In genomic region chr4:93335118-93336003, GRCm38 (mm10) we compare ENCODE assay signal across 8 mouse cellular contexts. TPM values are rescaled to one million over a fixed set of nuclear protein-coding genes. Genes with fewer than 3 reads are reported as not detected.
DNase-seq lines count a peak whose midpoint lies in the region; ATAC-seq and TF ChIP-seq lines count a peak whose summit lies in the region.

TSS of gene Tusc1 (minus strand) at chr4:93335511.

- peak within 1 kb of the TSS; percentile 94 for H3K4me2 ChIP-seq in embryonic facial prominence, embryonic 14.5 days (ENCODE audit: low read depth, low read length)
- peak within 1 kb of the TSS; percentile 88 for H3K4me2 ChIP-seq in kidney, embryonic 14.5 days (replicated peaks; ENCODE audit: low read depth, low read length)
- peak within 1 kb of the TSS; percentile 87 for H3K4me2 ChIP-seq in limb, embryonic 14.5 days (replicated peaks; ENCODE audit: low read depth, low read length, severe bottlenecking)
- H3K4me2 ChIP-seq in midbrain, embryonic 16.5 days (ENCODE audit: low read length): peak within 1 kb of the TSS; percentile 95

- peak; percentile 89 for ATAC-seq in embryonic facial prominence, embryonic 14.5 days (ENCODE audit: low read depth)
- peak; percentile 90 for ATAC-seq in kidney, embryonic 14.5 days (ENCODE audit: low FRiP score, low TSS enrichment)
- ATAC-seq in limb, embryonic 14.5 days (ENCODE audit: low FRiP score, low read depth): peak; percentile 82
- peak; percentile 94 for ATAC-seq in midbrain, embryonic 16.5 days

- peak within 1 kb of the TSS; percentile 93 for H3K9ac ChIP-seq in embryonic facial prominence, embryonic 14.5 days (ENCODE audit: low read depth, low read length)
- H3K9ac ChIP-seq in kidney, embryonic 14.5 days (ENCODE audit: low read depth, low read length): peak within 1 kb of the TSS; percentile 92
- peak within 1 kb of the TSS; percentile 97 for H3K9ac ChIP-seq in limb, embryonic 14.5 days (ENCODE audit: low read depth, low read length, severe bottlenecking)
- peak within 1 kb of the TSS; percentile 99 for H3K9ac ChIP-seq in midbrain, embryonic 16.5 days (ENCODE audit: low read depth, low read length)

- H3K9me3 ChIP-seq in embryonic facial prominence, embryonic 14.5 days (ENCODE audit: control insufficient read depth, low read length): no peaks in the 10 kb centered on the region
- H3K9me3 ChIP-seq in kidney, embryonic 14.5 days (ENCODE audit: control insufficient read depth, low read length): no peaks in the 10 kb centered on the region
- no peaks in the 10 kb centered on the region for H3K9me3 ChIP-seq in limb, embryonic 14.5 days (ENCODE audit: control insufficient read depth, low read length)
- no peaks in the 10 kb centered on the region for H3K9me3 ChIP-seq in midbrain, embryonic 16.5 days (replicated peaks; ENCODE audit: control insufficient read depth, low read length, poor library complexity, severe bottlenecking)

- H3K4me3 ChIP-seq in bone marrow, adult 2 months (replicated peaks; ENCODE audit: control insufficient read depth, low read depth, low read length): peak within 1 kb of the TSS; percentile 85
- peak within 1 kb of the TSS; percentile 74 for H3K4me3 ChIP-seq in embryonic facial prominence, embryonic 14.5 days (ENCODE audit: low read depth, low read length)
- H3K4me3 ChIP-seq in kidney, embryonic 14.5 days (ENCODE audit: low read length): peak within 1 kb of the TSS; percentile 69
- H3K4me3 ChIP-seq in limb, embryonic 14.5 days (replicated peaks; ENCODE audit: low read length): peak within 1 kb of the TSS; percentile 73
- H3K4me3 ChIP-seq in midbrain, embryonic 16.5 days (ENCODE audit: low read depth, low read length): peak within 1 kb of the TSS; percentile 81

- no peaks in the 10 kb centered on the region for H3K27me3 ChIP-seq in embryonic facial prominence, embryonic 14.5 days (replicated peaks; ENCODE audit: control insufficient read depth, insufficient read depth, low read length)
- H3K27me3 ChIP-seq in kidney, embryonic 14.5 days (ENCODE audit: control insufficient read depth, insufficient read depth, low read length): no peaks in the 10 kb centered on the region
- no peaks in the 10 kb centered on the region for H3K27me3 ChIP-seq in limb, embryonic 14.5 days (ENCODE audit: control insufficient read depth, insufficient read depth, low read length)
- no peaks in the 10 kb centered on the region for H3K27me3 ChIP-seq in midbrain, embryonic 16.5 days (ENCODE audit: control insufficient read depth, insufficient read depth, low read depth, low read length)

- DNase-seq in 3T3-L1 (ENCODE audit: low read depth, low spot score): peak; percentile 67
- DNase-seq in embryonic facial prominence, embryonic 14.5 days (ENCODE audit: low spot score): peak; percentile 83
- DNase-seq in heart, adult 9 months (ENCODE audit: low spot score in 2 of 2): peak; percentile 77 to 81
- DNase-seq in limb, embryonic 14.5 days (ENCODE audit: low spot score): peak; percentile 70
- DNase-seq in spleen, postnatal 36 days (ENCODE audit: low spot score in 2 of 2): peak; percentile 77 to 81

- WGBS in bone marrow, adult 2 months: under 1% methylated on average over 92 of the region's 97 CpGs
- under 1% methylated on average over 22 of the region's 97 CpGs for WGBS in embryonic facial prominence, embryonic 14.5 days
- 1% methylated on average over 92 of the region's 97 CpGs for WGBS in kidney, embryonic 14.5 days
- WGBS in limb, embryonic 14.5 days: under 1% methylated on average over 41 of the region's 97 CpGs
- under 1% methylated on average over 62 of the region's 97 CpGs for WGBS in midbrain, embryonic 16.5 days

- peak; percentile 66 for TF ChIP-seq POLR2A in bone marrow, adult 2 months (IDR thresholded peaks at IDR 0.05; ENCODE audit: borderline replicate concordance, control insufficient read depth, low read depth, low read length)
- TF ChIP-seq POLR2A in limb, embryonic 14.5 days (IDR thresholded peaks at IDR 0.05; ENCODE audit: borderline replicate concordance, extremely low read depth, insufficient read depth, insufficient read length): no peak

- TF ChIP-seq CTCF in bone marrow, adult 2 months (IDR thresholded peaks at IDR 0.05; ENCODE audit: control insufficient read depth, insufficient read depth, low read length): no peak

- H3K27ac ChIP-seq in bone marrow, adult 2 months (ENCODE audit: control insufficient read depth, insufficient read depth, low read depth, low read length, poor library complexity): peak within 1 kb of the TSS; percentile 100
- peak within 1 kb of the TSS; percentile 93 for H3K27ac ChIP-seq in embryonic facial prominence, embryonic 14.5 days (replicated peaks; ENCODE audit: low read depth, low read length)
- peak within 1 kb of the TSS; percentile 93 for H3K27ac ChIP-seq in kidney, embryonic 14.5 days (ENCODE audit: low read depth, low read length)
- H3K27ac ChIP-seq in limb, embryonic 14.5 days (replicated peaks; ENCODE audit: low read depth, low read length): peak within 1 kb of the TSS; percentile 94
- H3K27ac ChIP-seq in midbrain, embryonic 16.5 days (ENCODE audit: low read length): peak within 1 kb of the TSS; percentile 96

- H3K36me3 ChIP-seq in embryonic facial prominence, embryonic 14.5 days (ENCODE audit: control insufficient read depth, insufficient read depth, low read length): no peaks in the 10 kb centered on the region
- no peaks in the 10 kb centered on the region for H3K36me3 ChIP-seq in kidney, embryonic 14.5 days (ENCODE audit: control insufficient read depth, insufficient read depth, low read length)
- no peaks in the 10 kb centered on the region for H3K36me3 ChIP-seq in limb, embryonic 14.5 days (ENCODE audit: control insufficient read depth, insufficient read depth, low read length)
- H3K36me3 ChIP-seq in midbrain, embryonic 16.5 days (ENCODE audit: control insufficient read depth, insufficient read depth, low read length): no peaks in the 10 kb centered on the region

- H3K4me1 ChIP-seq in bone marrow, adult 2 months (ENCODE audit: control insufficient read depth, insufficient read depth, low read length): no peaks in the 10 kb centered on the region
- H3K4me1 ChIP-seq in embryonic facial prominence, embryonic 14.5 days (ENCODE audit: control insufficient read depth, insufficient read depth, low read length): no peaks in the 10 kb centered on the region
- H3K4me1 ChIP-seq in kidney, embryonic 14.5 days (ENCODE audit: control insufficient read depth, insufficient read depth, low read length): no peaks in the 10 kb centered on the region
- no peaks in the 10 kb centered on the region for H3K4me1 ChIP-seq in limb, embryonic 14.5 days (ENCODE audit: control insufficient read depth, insufficient read depth, low read length)
- H3K4me1 ChIP-seq in midbrain, embryonic 16.5 days (ENCODE audit: control insufficient read depth, insufficient read depth, low read length): peaks cover 6% of the 10 kb centered on the region; the same call in 1 of the 2 replicates

RNA-seq across cellular contexts. Expression of gene Tusc1, which starts in this region (rescaled TPM):
- polyA plus RNA-seq in bone marrow, adult 2 months (2011; ENCODE audit: insufficient read depth, insufficient read length, low replicate concordance, missing spikeins): 8.1 and 10.2 TPM in 2 replicates
- 7.8 and 8.7 TPM in 2 replicates for polyA plus RNA-seq in embryonic facial prominence, embryonic 14.5 days (2014; fragmentation: Nextera tagmentation; extraction: Ambion mirVana)
- polyA plus RNA-seq in kidney, embryonic 14.5 days (2014; fragmentation: Nextera tagmentation; extraction: Ambion mirVana): 7.1 and 7.8 TPM in 2 replicates
- polyA plus RNA-seq in limb, embryonic 14.5 days (2012; rRNA removed): 9.5 and 12.2 TPM in 2 replicates
- 10.6 and 11.1 TPM in 2 replicates for polyA plus RNA-seq in limb, embryonic 14.5 days (2014; fragmentation: Nextera tagmentation; extraction: Ambion mirVana)
- polyA plus RNA-seq in midbrain, embryonic 16.5 days (2015; fragmentation: Nextera tagmentation; extraction: Ambion mirVana): 9.7 and 10.0 TPM in 2 replicates

Comparison
In these comparisons a context has a peak if more than half of its experiments do, and no peak if none do; other contexts are left out.
1. Peak in every context shown above with its lines: DNase-seq, ATAC-seq, H3K4me3 ChIP-seq and H3K27ac ChIP-seq.